Mouse (Mus musculus): ENCODE results near the gene Tex44. TPM values are rescaled to one million over a fixed set of nuclear protein-coding genes. Genes with fewer than 3 reads are reported as not detected.
"Not testable (repeated sequence)": the region's sequence is repeated elsewhere in the genome, so short reads cannot be mapped to it uniquely, and the experiment has no call there.

Tex44 gene
- polyA plus RNA-seq, 1 experiment from 2014 or later: not detected

DNA sequence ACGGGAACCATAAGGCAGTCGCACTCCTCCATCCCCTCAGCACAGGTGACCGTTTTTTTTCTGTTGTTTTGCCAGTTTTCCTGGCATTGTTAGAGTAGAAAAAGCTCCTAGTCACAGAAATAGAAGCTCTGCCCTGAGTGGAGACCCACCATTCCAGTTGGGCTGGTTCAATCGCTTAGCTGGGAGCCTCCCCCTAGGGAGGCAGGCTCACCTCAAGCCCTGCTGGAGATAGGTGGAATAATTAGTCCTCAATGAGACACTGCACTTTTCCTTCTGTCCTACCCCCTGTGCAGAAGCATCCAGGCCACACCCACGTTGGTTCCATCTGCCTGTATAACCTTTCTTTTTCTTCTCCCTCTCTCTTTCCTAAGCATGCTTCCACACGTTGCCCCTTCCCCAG lies 23.8 kb downstream of the Tex44 start:
- no peak overlapping the region for H3K27ac ChIP-seq
- H3K36me3 ChIP-seq: no peaks in the 10 kb centered on the region
- H3K4me1 ChIP-seq (replicated peaks): peaks cover 23% of the 10 kb centered on the region
- H3K4me2 ChIP-seq: no peak overlapping the region
- DNase-seq (no peak), ATAC-seq (ENCODE audit: low read depth) (no peak)
- no peak overlapping the region for H3K9ac ChIP-seq
- H3K27me3 ChIP-seq: no peaks in the 10 kb centered on the region
- 37% methylated on average over 6 of the region's 6 CpGs for WGBS (ENCODE audit: insufficient replicate concordance)
- no peaks in the 10 kb centered on the region for H3K9me3 ChIP-seq (replicated peaks)
- H3K4me3 ChIP-seq (replicated peaks): no peak overlapping the region

DNA sequence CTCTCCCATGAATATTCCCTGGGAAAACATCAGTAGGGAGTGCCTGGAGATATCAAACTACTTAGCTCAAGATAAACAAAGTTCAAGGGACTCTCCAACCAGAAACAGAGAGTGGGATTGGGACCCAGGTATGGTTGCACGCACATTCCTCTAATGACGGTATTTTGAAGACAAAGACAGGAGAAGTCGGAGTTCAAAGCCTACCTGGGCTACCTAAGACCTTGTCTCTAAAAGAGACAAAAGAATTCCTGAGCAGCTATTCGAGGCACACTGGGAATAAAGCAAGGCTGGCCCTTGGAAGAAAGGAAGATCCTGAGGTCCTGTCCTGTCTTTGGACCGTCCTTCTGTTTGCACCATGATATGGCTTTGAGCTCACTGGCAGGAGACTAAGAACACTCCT lies 26.6 kb downstream of the Tex44 start:
- DNase-seq (no peak), ATAC-seq (ENCODE audit: low read depth) (no peak)
- H3K9ac ChIP-seq: no peak overlapping the region
- H3K4me3 ChIP-seq (replicated peaks): no peak overlapping the region
- H3K36me3 ChIP-seq: no peaks in the 10 kb centered on the region
- H3K4me2 ChIP-seq: no peak overlapping the region
- 70% methylated on average over 5 of the region's 5 CpGs for WGBS (ENCODE audit: insufficient replicate concordance)
- H3K9me3 ChIP-seq (replicated peaks): no peaks in the 10 kb centered on the region
- H3K27ac ChIP-seq: no peak overlapping the region
- no peaks in the 10 kb centered on the region for H3K27me3 ChIP-seq
- H3K4me1 ChIP-seq (replicated peaks): peaks cover 10% of the 10 kb centered on the region

DNA sequence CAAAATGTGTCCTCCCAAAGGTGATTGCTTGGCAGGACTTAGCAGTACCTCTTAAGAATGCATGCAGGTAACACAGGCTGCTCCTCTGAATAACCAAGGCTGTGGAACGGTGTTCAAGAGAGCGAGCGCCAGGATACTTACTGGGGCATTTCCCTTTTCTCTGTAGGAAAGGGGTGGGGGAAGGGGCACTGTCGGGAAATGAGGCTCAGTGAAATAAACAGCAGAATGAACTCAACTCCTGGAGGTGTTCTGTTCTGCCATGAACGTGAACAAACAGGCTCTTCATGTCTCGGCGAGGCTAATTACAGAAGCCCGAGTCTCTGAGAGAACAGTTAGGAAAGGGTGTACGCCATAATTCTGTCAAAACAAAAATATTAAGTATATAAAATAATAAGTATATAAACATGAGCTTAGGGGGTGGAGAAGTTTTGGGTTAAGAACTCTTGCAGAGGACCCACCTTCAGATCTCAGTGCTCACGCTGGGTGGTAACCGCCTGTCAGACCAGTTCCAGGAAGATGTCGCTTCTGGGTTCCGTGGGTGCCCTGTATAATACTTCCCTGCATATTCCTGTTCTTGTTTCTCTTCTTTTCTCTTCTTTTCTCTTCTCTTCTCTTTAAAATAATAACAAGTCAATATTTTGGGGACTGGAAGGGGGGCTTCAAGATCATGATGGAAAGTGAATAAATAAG lies 30.9 kb downstream of the Tex44 start:
- Histone ChIP-seq H3K4me1 (replicated peaks) (peaks cover 6% of the 10 kb centered on the region), H3K36me3 (no peaks in the 10 kb centered on the region), H3K4me3 (replicated peaks) (no peak overlapping the region), H3K9ac (no peak overlapping the region), H3K27me3 (no peaks in the 10 kb centered on the region), H3K27ac (no peak overlapping the region), H3K9me3 (replicated peaks) (no peaks in the 10 kb centered on the region), H3K4me2 (peak overlapping the region; percentile 8; the same call in 1 of the 2 replicates)
- no peak for ATAC-seq (ENCODE audit: low read depth)
- 44% methylated on average over 13 of the region's 13 CpGs for WGBS (ENCODE audit: insufficient replicate concordance)
- no peak for DNase-seq

DNA sequence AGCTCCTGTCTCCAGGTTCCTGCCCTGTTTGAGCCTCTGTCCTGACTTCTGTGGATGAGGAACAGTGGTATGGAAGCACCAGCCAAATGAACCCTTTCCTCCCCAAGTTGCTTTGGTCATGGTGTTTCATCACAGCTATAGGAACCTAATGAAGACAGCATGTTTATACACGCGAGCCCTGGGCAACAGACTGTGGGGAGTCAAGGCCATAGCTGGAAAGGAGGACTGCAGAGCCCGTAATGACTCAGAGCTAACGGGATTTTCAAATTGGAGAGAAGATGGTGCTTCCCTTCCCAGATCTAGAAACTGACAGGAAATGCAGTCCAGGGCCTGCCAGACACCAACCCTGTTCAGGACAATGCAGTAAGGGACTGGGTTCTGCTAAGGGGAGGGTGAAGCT lies 33.2 kb downstream of the Tex44 start:
- Histone ChIP-seq H3K4me1 (replicated peaks) (peaks cover 6% of the 10 kb centered on the region), H3K27me3 (no peaks in the 10 kb centered on the region), H3K4me2 (no peak overlapping the region), H3K9ac (no peak overlapping the region), H3K9me3 (replicated peaks) (no peaks in the 10 kb centered on the region), H3K27ac (no peak overlapping the region), H3K4me3 (replicated peaks) (no peak overlapping the region), H3K36me3 (no peaks in the 10 kb centered on the region)
- WGBS (ENCODE audit: insufficient replicate concordance): 69% methylated on average over 4 of the region's 4 CpGs
- no peak for DNase-seq
- ATAC-seq (ENCODE audit: low read depth): no peak

DNA sequence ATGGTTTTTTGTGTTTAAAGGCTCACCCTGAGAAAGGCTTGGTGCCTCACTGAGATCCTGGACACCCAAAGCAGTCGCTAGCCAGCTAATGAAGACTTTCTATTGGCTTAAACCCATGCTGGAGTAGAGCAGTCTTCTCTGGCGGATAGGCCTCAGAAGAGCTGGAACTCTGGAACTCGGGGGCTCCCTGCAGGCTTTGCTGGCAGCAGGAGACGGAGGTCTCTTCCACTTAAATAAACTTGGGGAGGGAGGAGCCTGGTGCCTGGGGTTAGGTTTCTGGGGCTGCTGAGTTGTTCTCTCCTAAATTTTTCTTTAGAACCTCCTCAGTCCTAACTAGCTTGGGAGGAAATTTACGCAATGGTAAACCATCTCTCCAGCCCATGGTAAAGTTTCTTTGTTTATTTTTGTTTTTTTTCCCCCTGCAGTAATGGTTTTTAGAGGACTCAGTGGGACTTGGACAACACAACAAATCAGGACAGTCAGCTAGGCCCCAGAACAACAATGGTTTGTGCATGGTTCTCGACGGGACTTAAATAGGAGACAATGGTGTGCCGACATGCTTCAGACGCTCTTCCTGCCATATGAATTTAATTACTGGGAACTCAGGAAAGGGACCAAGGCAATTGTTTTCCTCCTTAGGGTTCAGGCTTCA lies 38.2 kb downstream of the Tex44 start:
- H3K36me3 ChIP-seq: no peaks in the 10 kb centered on the region
- no peak overlapping the region; the same call in 1 of the 2 replicates for H3K27ac ChIP-seq
- no peaks in the 10 kb centered on the region for H3K27me3 ChIP-seq
- no peak for DNase-seq
- no peaks in the 10 kb centered on the region for H3K9me3 ChIP-seq (replicated peaks)
- no peak for ATAC-seq (ENCODE audit: low read depth)
- H3K4me3 ChIP-seq (replicated peaks): no peak overlapping the region
- no peak overlapping the region for H3K4me2 ChIP-seq
- peaks cover 7% of the 10 kb centered on the region for H3K4me1 ChIP-seq (replicated peaks)
- 75% methylated on average over 9 of the region's 9 CpGs for WGBS (ENCODE audit: insufficient replicate concordance)
- no peak overlapping the region for H3K9ac ChIP-seq

DNA sequence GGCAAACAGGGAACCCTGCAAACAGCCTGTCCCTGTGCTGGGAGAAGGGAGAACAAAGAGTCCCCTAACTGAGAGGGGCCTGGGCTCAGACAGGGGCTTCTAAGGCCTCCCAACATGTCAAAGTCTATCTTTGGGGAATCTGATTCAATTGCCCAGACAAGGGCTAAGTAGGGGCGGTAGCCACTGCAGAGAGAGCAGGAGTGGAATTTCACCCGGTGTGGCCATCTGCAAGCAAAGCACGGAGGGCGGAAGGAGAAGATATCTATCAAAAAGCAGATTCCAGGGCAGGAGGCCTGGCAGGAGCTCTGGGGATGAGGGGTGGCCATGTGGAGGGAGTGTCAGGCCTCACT lies 38.7 kb downstream of the Tex44 start:
- H3K27ac ChIP-seq: no peak overlapping the region
- no peak overlapping the region for H3K4me2 ChIP-seq
- WGBS (ENCODE audit: insufficient replicate concordance): 55% methylated on average over 4 of the region's 4 CpGs
- no peaks in the 10 kb centered on the region for H3K27me3 ChIP-seq
- peaks cover 12% of the 10 kb centered on the region for H3K4me1 ChIP-seq (replicated peaks)
- H3K9me3 ChIP-seq (replicated peaks): no peaks in the 10 kb centered on the region
- DNase-seq (no peak), ATAC-seq (ENCODE audit: low read depth) (no peak)
- H3K9ac ChIP-seq: 0 out of 2 replicates have a peak overlapping the region, but pooled peaks have one; percentile 7
- no peaks in the 10 kb centered on the region for H3K36me3 ChIP-seq
- H3K4me3 ChIP-seq (replicated peaks): no peak overlapping the region

DNA sequence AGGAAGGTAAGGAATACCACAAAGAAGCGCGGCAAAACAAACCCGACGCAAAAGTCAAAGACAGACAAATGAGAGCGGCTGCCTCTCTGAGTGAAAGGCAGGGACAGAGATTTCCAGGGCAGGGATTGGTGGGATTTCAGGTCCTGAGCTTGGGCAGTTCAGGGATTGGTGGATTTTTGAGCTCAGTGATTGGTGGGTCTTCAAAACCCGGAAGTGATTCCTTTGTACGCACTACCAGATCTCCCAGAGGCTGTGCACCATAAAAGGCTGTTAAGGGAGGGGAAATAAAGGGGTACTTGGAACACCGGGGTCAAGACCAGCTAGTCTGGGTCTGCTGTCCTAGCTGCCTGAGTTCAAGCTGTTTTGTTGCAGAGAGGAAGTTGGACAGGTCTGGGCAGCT lies 41.3 kb downstream of the Tex44 start:
- Histone ChIP-seq H3K27ac (no peak overlapping the region), H3K27me3 (no peaks in the 10 kb centered on the region), H3K4me3 (replicated peaks) (no peak overlapping the region), H3K4me1 (replicated peaks) (peaks cover 36% of the 10 kb centered on the region), H3K36me3 (no peaks in the 10 kb centered on the region), H3K9ac (no peak overlapping the region), H3K9me3 (replicated peaks) (no peaks in the 10 kb centered on the region), H3K4me2 (no peak overlapping the region)
- ATAC-seq (ENCODE audit: low read depth): no peak
- no peak for DNase-seq
- 76% methylated on average over 8 of the region's 8 CpGs for WGBS (ENCODE audit: insufficient replicate concordance)

DNA sequence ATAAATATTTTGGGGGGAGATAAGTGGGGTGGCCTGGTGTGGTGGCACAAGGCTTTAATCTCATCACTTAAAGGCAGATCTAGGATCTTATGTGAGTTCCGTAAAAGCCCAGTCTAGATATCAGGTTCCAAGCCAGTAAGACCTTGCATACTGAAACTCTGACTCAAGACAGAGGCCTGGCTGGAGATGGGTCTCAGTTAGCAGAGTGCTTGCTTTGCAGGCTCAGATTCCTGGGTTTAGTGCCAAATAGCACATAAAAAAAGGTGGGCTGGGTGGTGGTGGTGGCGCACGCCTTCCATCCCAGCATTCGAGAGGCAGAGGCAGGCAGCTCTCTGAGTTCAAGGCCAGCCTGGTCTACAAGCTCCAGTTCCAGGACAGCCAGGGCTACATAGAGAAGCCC lies 43.7 kb downstream of the Tex44 start:
- peak overlapping the region; percentile 89 for H3K27ac ChIP-seq
- no peak for ATAC-seq (ENCODE audit: low read depth)
- no peak overlapping the region for H3K9ac ChIP-seq
- DNase-seq: no peak
- H3K27me3 ChIP-seq: no peaks in the 10 kb centered on the region
- no peaks in the 10 kb centered on the region for H3K9me3 ChIP-seq (replicated peaks)
- no peaks in the 10 kb centered on the region for H3K36me3 ChIP-seq
- 91% methylated on average over 4 of the region's 4 CpGs for WGBS (ENCODE audit: insufficient replicate concordance)
- H3K4me3 ChIP-seq (replicated peaks): no peak overlapping the region
- no peak overlapping the region for H3K4me2 ChIP-seq
- peaks cover 46% of the 10 kb centered on the region for H3K4me1 ChIP-seq (replicated peaks)

DNA sequence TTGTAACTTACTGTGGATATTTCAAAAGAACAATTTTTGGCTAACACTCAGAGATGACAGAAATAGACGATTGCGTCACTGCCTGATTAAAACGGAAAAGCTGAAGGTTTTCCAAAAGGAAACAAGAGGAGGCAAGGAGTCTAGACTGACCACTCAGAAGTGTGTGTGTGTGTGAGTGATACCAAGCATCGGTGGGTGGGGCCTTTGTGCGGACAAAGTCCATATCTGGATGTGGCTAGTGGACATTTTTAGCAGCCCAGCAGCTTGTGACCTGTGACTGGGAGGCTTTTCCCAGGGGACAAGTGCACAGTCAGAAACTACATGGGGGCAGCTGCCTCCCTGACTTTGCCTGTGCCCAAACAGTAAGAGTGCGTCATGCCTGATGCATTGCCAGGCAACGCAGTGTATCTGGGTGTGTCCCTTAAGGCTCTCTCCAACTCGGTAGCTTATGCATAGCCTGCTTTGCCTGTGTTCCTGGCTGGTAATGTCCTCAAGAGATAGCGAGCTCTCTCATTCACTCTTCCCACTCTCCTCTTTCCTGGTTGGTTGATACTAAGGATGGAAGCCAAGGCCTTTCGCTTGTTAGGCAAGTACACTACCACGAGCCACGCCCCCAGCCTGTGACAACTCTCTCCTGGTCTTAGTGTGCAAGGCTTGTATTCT lies 44.5 kb downstream of the Tex44 start:
- Histone ChIP-seq H3K9me3 (replicated peaks) (no peaks in the 10 kb centered on the region), H3K27me3 (no peaks in the 10 kb centered on the region), H3K4me2 (peak overlapping the region; percentile 32), H3K4me3 (replicated peaks) (no peak overlapping the region), H3K36me3 (no peaks in the 10 kb centered on the region), H3K9ac (peak overlapping the region; percentile 26; the same call in 1 of the 2 replicates), H3K4me1 (replicated peaks) (peaks cover 44% of the 10 kb centered on the region), H3K27ac (peak overlapping the region; percentile 89)
- WGBS (ENCODE audit: insufficient replicate concordance): 42% methylated on average over 12 of the region's 12 CpGs
- ATAC-seq (ENCODE audit: low read depth) (peak; percentile 72), DNase-seq (no peak)

DNA sequence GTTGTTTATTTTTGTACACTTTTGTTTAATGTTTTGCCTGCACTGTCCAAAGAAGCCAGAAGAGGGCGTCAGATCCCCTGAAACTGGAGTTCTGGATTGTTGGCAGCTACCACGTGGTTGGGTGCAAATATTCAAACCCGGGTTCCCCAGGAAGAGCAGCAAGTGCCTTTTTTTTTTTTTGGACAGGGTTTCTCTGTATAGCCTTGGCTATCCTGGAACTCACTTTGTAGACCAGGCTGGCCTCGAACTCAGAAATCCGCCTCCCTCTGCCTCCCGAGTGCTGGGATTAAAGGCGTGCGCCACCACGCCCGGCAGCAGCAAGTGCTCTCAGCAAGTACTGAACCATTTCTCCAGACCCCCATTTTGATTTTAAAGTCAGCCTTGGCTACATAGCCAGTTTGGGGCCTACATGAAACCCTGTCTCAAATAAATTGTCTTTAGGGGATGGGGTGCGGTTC lies 45.4 kb downstream of the Tex44 start:
- Histone ChIP-seq H3K9ac (peak overlapping the region; percentile 73), H3K4me2 (peak overlapping the region; percentile 76), H3K4me3 (replicated peaks) (peak overlapping the region; percentile 49; the same call in 1 of the 2 replicates), H3K4me1 (replicated peaks) (peaks cover 44% of the 10 kb centered on the region), H3K27ac (peak overlapping the region; percentile 89)
- not testable (repeated sequence) for H3K36me3 ChIP-seq; H3K9me3 ChIP-seq (replicated peaks); DNase-seq; ATAC-seq (ENCODE audit: low read depth); H3K27me3 ChIP-seq
- 49% methylated on average over 11 of the region's 11 CpGs for WGBS (ENCODE audit: insufficient replicate concordance)

DNA sequence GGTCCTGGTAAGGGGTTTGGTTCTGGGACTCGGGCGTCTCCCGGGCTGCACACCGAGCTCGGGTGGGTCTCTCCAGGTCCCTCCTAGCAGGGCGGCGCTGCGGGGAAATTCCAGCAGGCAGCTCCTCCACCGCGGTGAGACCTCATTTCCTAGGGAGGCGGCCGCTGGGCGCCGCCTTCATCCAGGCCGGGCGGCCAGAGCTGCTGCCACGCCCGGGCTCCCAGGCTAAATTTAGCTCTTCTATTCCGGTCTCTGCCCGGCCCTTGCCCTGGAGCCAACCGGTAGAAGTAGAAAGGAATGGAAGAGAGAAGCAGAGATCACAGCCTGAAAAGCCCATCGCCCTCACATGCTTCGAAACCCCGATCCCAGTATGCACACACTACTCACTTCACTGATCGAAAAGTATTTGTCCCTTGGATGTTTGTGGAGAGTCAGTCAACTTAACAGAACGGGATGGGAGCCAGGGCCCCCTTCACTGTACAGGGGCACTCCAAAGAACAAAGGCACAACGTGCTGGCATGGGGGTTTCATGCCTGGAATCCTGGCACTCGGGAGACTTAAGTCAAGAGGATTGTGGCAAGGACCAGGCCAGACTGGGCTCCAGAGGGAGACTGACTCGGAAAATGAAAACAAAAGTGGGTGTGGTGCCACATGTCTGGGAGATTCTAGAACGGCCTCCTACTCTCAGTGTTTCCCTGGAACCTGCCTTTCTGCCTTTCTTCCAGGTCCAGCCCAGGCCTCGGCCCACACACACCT lies 46.2 kb downstream of the Tex44 start:
- DNase-seq: peak; percentile 61
- peaks cover 47% of the 10 kb centered on the region for H3K4me1 ChIP-seq (replicated peaks)
- WGBS (ENCODE audit: insufficient replicate concordance): 6% methylated on average over 31 of the region's 31 CpGs
- peak overlapping the region; percentile 73 for H3K9ac ChIP-seq
- peak overlapping the region; percentile 89 for H3K27ac ChIP-seq
- no peaks in the 10 kb centered on the region for H3K36me3 ChIP-seq
- no peaks in the 10 kb centered on the region for H3K27me3 ChIP-seq
- peak overlapping the region; percentile 76 for H3K4me2 ChIP-seq
- H3K4me3 ChIP-seq (replicated peaks): peak overlapping the region; percentile 49
- peak; percentile 83 for ATAC-seq (ENCODE audit: low read depth)
- H3K9me3 ChIP-seq (replicated peaks): no peaks in the 10 kb centered on the region

Measured in liver, embryonic 13.5 days (tissue).